Mouse (Mus musculus) lung, adult 18-20 months (tissue): ENCODE measurements around the gene Cldn4.
A peak's percentile ranks its signal among the peaks of the same experiment; 100 is the strongest.

Experiments
- DNase-seq, 2 experiments: peaks; one replicate each; pipeline ENCODE4 v3.0.0; 2022; ENCODE audit warnings: mixed read lengths in 2 of 2

Cldn4 gene

GRCm38 (mm10) chr5:134932179-134932902 is 14.4 kb downstream of the Cldn4 start, which contains the start of gene Mettl27:
TSS of gene Mettl27 (plus strand) at chr5:134932368.
- DNase-seq = peak; percentile 90 to 93

GRCm38 (mm10) chr5:134929988-134930387 is 16.7 kb downstream of the Cldn4 start:
- no peak for DNase-seq

- DNase-seq = no peak
Measured at GRCm38 (mm10) chr5:134926726-134927125, 20.0 kb downstream of the Cldn4 start.

GRCm38 (mm10) chr5:134923141-134923540 is 23.6 kb downstream of the Cldn4 start:
- no peak for DNase-seq

- no peak for DNase-seq
Measured at GRCm38 (mm10) chr5:134921106-134921505, 25.6 kb downstream of the Cldn4 start.

GRCm38 (mm10) chr5:134920106-134920687 is 26.5 kb downstream of the Cldn4 start:
- no peak for DNase-seq

GRCm38 (mm10) chr5:134919097-134919496 is 27.6 kb downstream of the Cldn4 start:
- no peak for DNase-seq

- peak; percentile 60 to 72 for DNase-seq
Measured at GRCm38 (mm10) chr5:134918071-134918832, 28.5 kb downstream of the Cldn4 start.

GRCm38 (mm10) chr5:134915311-134915710 is 31.4 kb downstream of the Cldn4 start, which contains the start of gene Cldn13:
TSS of gene Cldn13 (minus strand) at chr5:134915526.
- no peak for DNase-seq

- DNase-seq = no peak
Measured at GRCm38 (mm10) chr5:134914510-134914909, 32.2 kb downstream of the Cldn4 start.

- no peak for DNase-seq
Measured at GRCm38 (mm10) chr5:134913753-134914152, 33.0 kb downstream of the Cldn4 start.

- no peak for DNase-seq
Measured at GRCm38 (mm10) chr5:134913352-134913751, 33.4 kb downstream of the Cldn4 start.

- no peak for DNase-seq
Measured at GRCm38 (mm10) chr5:134911901-134912300, 34.8 kb downstream of the Cldn4 start.

- DNase-seq = peak; percentile 91 to 94
Measured at GRCm38 (mm10) chr5:134907135-134907534, 39.6 kb downstream of the Cldn4 start.

GRCm38 (mm10) chr5:134906633-134907032 is 40.1 kb downstream of the Cldn4 start, which contains the start of gene Tmem270:
TSS of gene Tmem270 (minus strand) at chr5:134906733.
- no peak for DNase-seq

- DNase-seq = no peak
Measured at GRCm38 (mm10) chr5:134901644-134902027, 45.1 kb downstream of the Cldn4 start.

- peak in 1 of 2 experiments; percentile 52 for DNase-seq
Measured at GRCm38 (mm10) chr5:134901012-134901643, 45.6 kb downstream of the Cldn4 start.

- peak in 1 of 2 experiments; percentile 40 for DNase-seq
Measured at GRCm38 (mm10) chr5:134897596-134897995, 49.1 kb downstream of the Cldn4 start.

GRCm38 (mm10) chr5:134896965-134897364 is 49.8 kb downstream of the Cldn4 start:
- no peak for DNase-seq

- peak; percentile 37 to 63 for DNase-seq
Measured at GRCm38 (mm10) chr5:134895291-134895690, 51.4 kb downstream of the Cldn4 start.
